Mouse (Mus musculus) neural tube, embryonic 11.5 days (tissue): ENCODE results near the gene Enah. TPM values are rescaled to one million over a fixed set of nuclear protein-coding genes. Genes with fewer than 3 reads are reported as not detected.
A peak's percentile ranks its signal among the peaks of the same experiment; 100 is the strongest.

Experiments
- ATAC-seq: fragments of 200-750 bp; cut with Nextera tagmentation; 2 replicates; pipeline ENCODE4 v1.8.0; 2017; ENCODE audit warnings: moderate number of reproducible peaks, mild to moderate bottlenecking, moderate TSS enrichment, moderate library complexity; ENCODE audit not compliant: insufficient read depth, low FRiP score, low TSS enrichment
- DNase-seq: peaks from one replicate; pipeline ENCODE4 v3.0.0-alpha.2; 2015; ENCODE audit warnings: low spot score
- H3K27ac ChIP-seq: fragments of 300-500 bp; sonication (generic); 2 replicates; pipeline ENCODE4 v1.5.1; 2014; ENCODE audit warnings: low read depth, mild to moderate bottlenecking, low read length
- H3K27me3 ChIP-seq: fragments of 300-500 bp; sonication (generic); 2 replicates; pipeline ENCODE4 v1.6.1; 2014; ENCODE audit warnings: mild to moderate bottlenecking, low read length, mixed read lengths; ENCODE audit not compliant: control insufficient read depth, insufficient read depth
- H3K36me3 ChIP-seq: fragments of 300-500 bp; sonication (generic); 2 replicates; pipeline ENCODE4 v1.6.1; 2014; ENCODE audit warnings: mild to moderate bottlenecking, low read length, moderate library complexity, mixed read lengths; ENCODE audit not compliant: control insufficient read depth, insufficient read depth
- H3K4me1 ChIP-seq: fragments of 300-500 bp; sonication (generic); 2 replicates; pipeline ENCODE4 v1.6.1; 2014; ENCODE audit warnings: low read length, mixed read lengths; ENCODE audit not compliant: control insufficient read depth, insufficient read depth
- H3K4me2 ChIP-seq: fragments of 300-500 bp; sonication (generic); 2 replicates; pipeline ENCODE4 v1.6.1; 2014; ENCODE audit warnings: low read depth, mild to moderate bottlenecking, moderate library complexity
- H3K4me3 ChIP-seq: fragments of 300-500 bp; sonication (generic); 2 replicates; pipeline ENCODE4 v1.5.1; 2014; ENCODE audit warnings: low read depth, low read length
- H3K9ac ChIP-seq: fragments of 300-500 bp; sonication (generic); 2 replicates; pipeline ENCODE4 v1.6.1; 2014; ENCODE audit warnings: mild to moderate bottlenecking, low read length
- H3K9me3 ChIP-seq: fragments of 300-500 bp; sonication (generic); 2 replicates; pipeline ENCODE4 v1.6.1; 2016; ENCODE audit warnings: low read length; ENCODE audit not compliant: control insufficient read depth
- WGBS: fragments of 180-500 bp; shearing (Covaris S2); extraction: QIAGEN DNeasy Blood & Tissue Kit; methylation state at CpG from one replicate; pipeline ENCODE4 v1.1.7; 2014; 5-methylcytosine and 5-hydroxymethylcytosine counted together
- polyA plus RNA-seq: library from polyadenylated mRNA; unstranded; fragments of >200 nt; fragmentation: Nextera tagmentation; extraction: Ambion mirVana; gene quantifications from 2 replicates; pipeline ENCODE4 v1.2.1, GENCODE M21; 2014

Enah gene
- polyA plus RNA-seq, 1 experiment from 2014 or later: 35.9 TPM

GRCm38 (mm10) chr1:181923384-181923783 is 96.4 kb downstream of the Enah start:
- no peaks in the 10 kb centered on the region for H3K4me1 ChIP-seq
- peak; percentile 67 for DNase-seq
- H3K4me2 ChIP-seq: no peak overlapping the region
- peaks cover 5% of the 10 kb centered on the region; the same call in 1 of the 2 replicates for H3K36me3 ChIP-seq
- no peak overlapping the region for H3K9ac ChIP-seq
- H3K9me3 ChIP-seq: no peaks in the 10 kb centered on the region
- WGBS: 82% methylated on average over 24 of the region's 24 CpGs
- no peaks in the 10 kb centered on the region for H3K27me3 ChIP-seq
- H3K27ac ChIP-seq: no peak overlapping the region
- H3K4me3 ChIP-seq: no peak overlapping the region
- no peak for ATAC-seq

GRCm38 (mm10) chr1:181921580-181922494 is 98.0 kb downstream of the Enah start:
- no peak overlapping the region for H3K27ac ChIP-seq
- peaks cover 5% of the 10 kb centered on the region; the same call in 1 of the 2 replicates for H3K36me3 ChIP-seq
- WGBS: 70% methylated on average over 35 of the region's 37 CpGs
- DNase-seq: no peak
- no peak for ATAC-seq
- H3K4me1 ChIP-seq: no peaks in the 10 kb centered on the region
- no peaks in the 10 kb centered on the region for H3K27me3 ChIP-seq
- no peak overlapping the region for H3K9ac ChIP-seq
- H3K9me3 ChIP-seq: no peaks in the 10 kb centered on the region
- 0 out of 2 replicates have a peak overlapping the region, but pooled peaks have one; percentile 5 for H3K4me2 ChIP-seq
- H3K4me3 ChIP-seq: no peak overlapping the region

GRCm38 (mm10) chr1:181911841-181912240 is 107.9 kb downstream of the Enah start:
- Histone ChIP-seq H3K9ac (no peak overlapping the region), H3K4me2 (no peak overlapping the region), H3K27ac (no peak overlapping the region), H3K4me1 (no peaks in the 10 kb centered on the region), H3K36me3 (no peaks in the 10 kb centered on the region), H3K27me3 (no peaks in the 10 kb centered on the region), H3K4me3 (no peak overlapping the region), H3K9me3 (no peaks in the 10 kb centered on the region)
- WGBS: 94% methylated on average over 7 of the region's 7 CpGs
- DNase-seq (no peak), ATAC-seq (no peak)

- Histone ChIP-seq H3K4me3 (no peak overlapping the region), H3K4me2 (no peak overlapping the region), H3K36me3 (peaks cover 5% of the 10 kb centered on the region), H3K9ac (no peak overlapping the region), H3K4me1 (no peaks in the 10 kb centered on the region), H3K27me3 (no peaks in the 10 kb centered on the region), H3K27ac (no peak overlapping the region), H3K9me3 (no peaks in the 10 kb centered on the region)
- DNase-seq (no peak), ATAC-seq (no peak)
- WGBS: 88% methylated on average over 11 of the region's 11 CpGs
Measured at GRCm38 (mm10) chr1:181901706-181902373, 118.0 kb downstream of the Enah start.

GRCm38 (mm10) chr1:181900846-181901245 is 118.9 kb downstream of the Enah start:
- WGBS: 97% methylated on average over 1 of the region's 1 CpGs
- no peak for ATAC-seq
- Histone ChIP-seq H3K27ac (no peak overlapping the region), H3K36me3 (peaks cover 3% of the 10 kb centered on the region; the same call in 1 of the 2 replicates), H3K9me3 (no peaks in the 10 kb centered on the region), H3K4me1 (no peaks in the 10 kb centered on the region), H3K4me3 (no peak overlapping the region), H3K4me2 (no peak overlapping the region), H3K27me3 (no peaks in the 10 kb centered on the region), H3K9ac (no peak overlapping the region)
- DNase-seq: no peak

- no peak for ATAC-seq
- WGBS: 85% methylated on average over 1 of the region's 1 CpGs
Measured at GRCm38 (mm10) chr1:181898961-181899360, 120.8 kb downstream of the Enah start.

GRCm38 (mm10) chr1:181896991-181897390 is 122.8 kb downstream of the Enah start:
- Histone ChIP-seq H3K4me1 (no peaks in the 10 kb centered on the region), H3K27ac (no peak overlapping the region), H3K27me3 (no peaks in the 10 kb centered on the region), H3K36me3 (no peaks in the 10 kb centered on the region), H3K9ac (no peak overlapping the region), H3K4me3 (no peak overlapping the region), H3K4me2 (no peak overlapping the region), H3K9me3 (no peaks in the 10 kb centered on the region)
- WGBS: 80% methylated on average over 10 of the region's 10 CpGs
- ATAC-seq (no peak), DNase-seq (no peak)

More at GRCm38 (mm10) chr1:181898961-181899360, 120.8 kb downstream of the Enah start:
- Histone ChIP-seq H3K4me2 (no peak overlapping the region), H3K9ac (no peak overlapping the region), H3K4me1 (no peaks in the 10 kb centered on the region), H3K27ac (no peak overlapping the region), H3K36me3 (no peaks in the 10 kb centered on the region), H3K9me3 (no peaks in the 10 kb centered on the region), H3K27me3 (no peaks in the 10 kb centered on the region), H3K4me3 (no peak overlapping the region)
- no peak for DNase-seq

- Histone ChIP-seq H3K4me2 (no peak overlapping the region), H3K27ac (no peak overlapping the region), H3K9ac (no peak overlapping the region), H3K36me3 (no peaks in the 10 kb centered on the region), H3K27me3 (no peaks in the 10 kb centered on the region), H3K4me1 (no peaks in the 10 kb centered on the region), H3K4me3 (no peak overlapping the region), H3K9me3 (no peaks in the 10 kb centered on the region)
- 74% methylated on average over 8 of the region's 8 CpGs for WGBS
- no peak for DNase-seq
- no peak for ATAC-seq
Measured at GRCm38 (mm10) chr1:181893721-181894120, 126.1 kb downstream of the Enah start.
